ENCODE assay signal across 13 mouse cellular contexts in genomic region chr10:25365158-25365557, GRCm38 (mm10).
"Had no signal": no experiment of that assay in that cellular context is flagged by ENCODE, and none has a peak within 500 bp of the region (broad histone marks: within the 10 kb centered on the region; RNA-seq: fewer than 3 reads in every experiment).

No protein-coding gene starts in this region.

- DNase-seq: kidney, postnatal 36 days; lung, adult 2 months; lung, postnatal 36 days; right cerebral cortex, adult 18-20 months; right cerebral cortex, postnatal 25 days; thymus, postnatal 36 days had no signal

- H3K27me3 ChIP-seq: neural tube, embryonic 15.5 days had no signal

- H3K9me3 ChIP-seq: liver, embryonic 15.5 days; midbrain, embryonic 13.5 days; neural tube, embryonic 15.5 days had no signal

- H3K4me2 ChIP-seq: liver, embryonic 11.5 days; liver, embryonic 15.5 days; midbrain, embryonic 13.5 days; neural tube, embryonic 15.5 days had no signal

- H3K4me3 ChIP-seq: left cerebral cortex, adult 2 months; liver, embryonic 15.5 days; midbrain, embryonic 13.5 days; neural tube, embryonic 15.5 days had no signal

- ATAC-seq: lung, postnatal 0 days; midbrain, embryonic 13.5 days had no signal

- H3K36me3 ChIP-seq: liver, embryonic 15.5 days; midbrain, embryonic 13.5 days; neural tube, embryonic 15.5 days had no signal

- H3K9ac ChIP-seq: liver, embryonic 15.5 days; midbrain, embryonic 13.5 days; neural tube, embryonic 15.5 days had no signal

- H3K27ac ChIP-seq: kidney, postnatal 0 days; liver, embryonic 15.5 days; midbrain, embryonic 13.5 days; neural tube, embryonic 15.5 days had no signal
